Mouse (Mus musculus) urinary bladder, postnatal 36 days (tissue): ENCODE measurements around the gene Atp5c1.

ENCODE experiments used
- DNase-seq, 2 experiments: peaks; one replicate each; pipeline ENCODE4 v3.0.0; 2022; ENCODE audit warnings: low spot score in 2 of 2, mixed read lengths in 1 of 2

Atp5c1 gene

DNA sequence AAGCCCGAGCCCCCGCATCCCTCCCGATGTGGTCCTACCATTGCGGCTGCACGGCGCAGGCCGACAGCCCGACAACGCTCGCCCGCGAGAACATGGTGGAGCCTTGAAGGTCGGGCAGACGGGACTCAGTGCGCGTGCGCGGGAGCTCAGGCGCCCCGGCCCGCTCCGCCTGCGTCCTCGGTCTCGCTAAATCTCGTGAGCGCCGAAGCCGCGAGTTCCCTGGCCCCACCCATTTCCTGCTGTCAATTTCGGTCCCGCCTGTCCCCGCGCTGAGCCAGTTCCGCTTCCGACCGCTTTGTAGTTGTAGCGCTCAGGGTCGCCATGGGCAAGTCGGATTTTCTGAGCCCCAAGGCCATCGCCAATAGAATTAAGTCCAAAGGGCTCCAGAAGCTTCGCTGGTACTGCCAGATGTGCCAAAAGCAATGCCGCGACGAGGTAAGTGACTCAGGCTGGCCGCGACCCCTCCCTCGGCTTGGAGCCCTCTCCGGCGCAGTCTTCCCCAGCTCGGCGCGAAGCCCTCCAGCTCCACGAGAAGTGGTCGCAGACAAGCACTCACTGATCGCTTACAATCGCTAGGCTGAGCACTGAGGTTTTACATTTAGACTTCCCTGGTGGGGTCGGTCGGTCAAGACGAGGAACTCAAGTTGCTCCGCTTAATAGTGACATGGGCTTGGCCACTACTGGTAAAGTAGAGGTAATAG is at the start of gene Atp5c1, which contains the start of gene Kin:
Gene Atp5c1, minus strand, starts transcription at position 201 of the 701 bp plus-strand sequence.
Gene Kin, plus strand, starts transcription at position 284 of the 701 bp plus-strand sequence.
- peak; percentile 93 to 97 for DNase-seq

GRCm38 (mm10) chr2:10128571-10128970 is 48.3 kb upstream of the Atp5c1 start:
- DNase-seq: no peak

- no peak for DNase-seq
Observed at GRCm38 (mm10) chr2:10127471-10127870, 47.2 kb upstream of the Atp5c1 start.

- no peak for DNase-seq
Observed at GRCm38 (mm10) chr2:10126122-10126521, 45.8 kb upstream of the Atp5c1 start.

- no peak for DNase-seq
Observed at GRCm38 (mm10) chr2:10121826-10122225, 41.5 kb upstream of the Atp5c1 start.

DNA sequence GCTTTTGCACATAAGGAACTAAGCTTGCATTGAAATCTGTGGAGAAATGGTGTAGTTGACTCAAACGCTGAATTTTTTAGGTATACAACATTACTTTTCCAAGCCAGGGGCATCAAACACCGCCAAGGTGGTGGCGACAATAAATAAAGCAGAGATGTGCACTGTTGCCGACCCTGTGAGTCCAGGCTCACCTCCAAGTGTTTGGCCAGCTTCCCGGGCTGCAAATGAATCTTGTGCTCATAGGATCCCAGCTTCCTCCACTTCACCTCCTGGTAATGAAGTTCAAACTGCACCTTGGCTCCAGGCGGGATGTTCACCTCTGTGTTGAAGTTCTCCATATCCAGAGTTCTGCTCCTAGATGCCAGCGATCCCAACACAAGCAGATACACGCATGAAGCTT is 39.0 kb upstream of the Atp5c1 start:
- DNase-seq: no peak

- DNase-seq: no peak
Observed at GRCm38 (mm10) chr2:10118751-10119150, 38.4 kb upstream of the Atp5c1 start.

GRCm38 (mm10) chr2:10108535-10109189 is 28.4 kb upstream of the Atp5c1 start:
- DNase-seq: no peak

- peak; percentile 48 to 49 for DNase-seq
Observed at GRCm38 (mm10) chr2:10101180-10101579, 20.9 kb upstream of the Atp5c1 start.

DNA sequence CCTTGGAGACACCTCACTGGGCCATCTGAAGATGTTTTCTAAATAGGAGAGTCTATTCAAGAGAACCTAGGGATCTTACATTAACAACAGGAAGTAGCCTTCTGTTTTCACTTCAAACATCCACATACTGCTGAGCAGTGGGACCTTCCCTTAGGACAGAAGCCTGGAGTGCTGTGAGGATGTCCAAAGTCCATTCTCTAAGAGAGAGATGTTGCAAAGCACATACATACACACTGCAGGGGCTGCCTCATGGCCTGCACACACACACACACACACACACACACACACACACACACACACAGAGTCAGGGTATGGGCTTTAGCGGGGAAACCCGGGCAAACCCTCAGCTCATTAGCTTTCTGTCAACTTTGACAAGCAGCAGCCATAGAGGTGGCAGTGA is 20.2 kb upstream of the Atp5c1 start:
- no peak for DNase-seq

GRCm38 (mm10) chr2:10098598-10099215 is 18.4 kb upstream of the Atp5c1 start:
- DNase-seq: peak in 1 of 2 experiments; percentile 35

GRCm38 (mm10) chr2:10094327-10095100 is 14.2 kb upstream of the Atp5c1 start:
- DNase-seq: no peak

GRCm38 (mm10) chr2:10087256-10087850 is 7.0 kb upstream of the Atp5c1 start:
- peak in 1 of 2 experiments; percentile 15 for DNase-seq

GRCm38 (mm10) chr2:10082737-10083136 is 2.4 kb upstream of the Atp5c1 start:
- no peak for DNase-seq

DNA sequence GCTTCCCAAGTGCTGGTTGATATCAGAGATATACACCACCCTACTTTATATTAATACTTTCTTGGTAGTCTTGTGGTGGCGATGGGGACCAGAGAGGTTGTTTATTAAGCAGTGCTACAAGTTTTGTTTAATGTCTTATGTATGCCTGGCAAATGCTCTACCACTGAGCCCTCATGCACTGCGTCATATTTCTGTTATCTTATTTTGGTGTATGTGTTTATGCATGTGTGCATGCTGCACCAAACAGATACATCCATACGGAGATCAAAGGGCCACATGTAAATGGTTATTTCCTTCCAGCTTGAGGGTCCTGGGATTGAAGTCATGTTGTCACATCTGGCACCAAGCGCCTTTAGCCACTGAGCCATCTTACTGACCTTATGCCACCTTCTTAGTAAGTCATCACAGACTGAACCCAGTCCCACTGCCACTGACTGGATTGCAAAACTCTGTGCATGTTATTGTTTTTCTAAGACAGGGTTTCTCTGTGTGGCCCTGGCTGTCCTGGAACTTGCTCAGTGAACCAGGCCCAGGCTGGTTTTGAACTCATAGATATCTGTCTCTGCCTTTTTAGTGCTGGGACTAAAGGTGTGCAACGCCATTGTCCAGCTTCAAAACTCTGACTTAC is 1.3 kb upstream of the Atp5c1 start:
- no peak for DNase-seq

- no peak for DNase-seq
Observed at GRCm38 (mm10) chr2:10079745-10080309, 483 bp downstream of the Atp5c1 start.

- DNase-seq: no peak
Observed at GRCm38 (mm10) chr2:10076675-10077074, 3.6 kb downstream of the Atp5c1 start.

DNA sequence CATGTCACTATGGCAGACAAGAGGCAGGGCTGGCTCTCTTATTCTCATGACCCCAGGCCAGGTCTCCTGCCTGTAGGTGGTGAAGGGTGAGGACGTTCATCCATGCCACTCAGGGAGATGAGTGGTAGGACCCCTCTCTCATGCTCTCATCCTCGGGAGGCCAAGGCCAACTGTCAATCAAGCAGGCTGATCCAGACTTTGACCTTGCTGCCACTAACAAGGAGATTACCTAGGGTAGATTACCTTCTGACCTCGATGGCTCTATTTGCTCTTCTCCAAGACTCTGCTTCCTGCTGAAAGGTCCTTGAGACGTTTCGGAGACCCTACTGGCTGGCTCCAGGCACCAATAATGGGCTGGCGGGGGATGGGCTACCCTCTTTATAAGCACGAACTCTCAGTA is 5.8 kb downstream of the Atp5c1 start:
- DNase-seq: no peak

DNA sequence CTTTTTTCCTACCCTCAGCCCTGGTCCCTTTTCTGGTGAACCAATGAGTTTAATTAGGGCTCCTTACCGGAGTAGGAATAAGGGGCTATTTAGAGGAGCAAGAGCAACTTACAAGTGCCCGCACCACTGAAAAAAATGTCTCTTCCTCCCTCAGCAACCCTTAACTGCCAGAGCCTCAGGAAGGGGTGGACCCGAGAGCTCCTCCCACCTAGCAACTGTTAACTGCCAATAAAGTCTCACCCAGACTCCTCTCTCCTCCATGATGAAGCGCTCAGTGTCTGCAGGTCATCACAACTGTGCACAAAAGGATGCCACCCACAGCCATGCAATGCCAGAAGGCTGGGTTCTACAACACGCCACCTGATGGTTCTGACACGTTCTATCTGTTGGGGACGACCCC is 8.6 kb downstream of the Atp5c1 start:
- no peak for DNase-seq

GRCm38 (mm10) chr2:10058836-10059235 is 21.5 kb downstream of the Atp5c1 start:
- DNase-seq: no peak

GRCm38 (mm10) chr2:10051996-10052395 is 28.3 kb downstream of the Atp5c1 start:
- DNase-seq: peak in 1 of 2 experiments; percentile 10
